Mouse (Mus musculus): ENCODE results near the gene Xrcc5. TPM values are rescaled to one million over a fixed set of nuclear protein-coding genes. Genes with fewer than 3 reads are reported as not detected.

The Xrcc5 gene
- polyA plus RNA-seq, 1 experiment, result 25.0 TPM

- no peaks in the 10 kb centered on the region for H3K79me2 ChIP-seq (ENCODE audit: control insufficient read depth, insufficient read depth)
- H3K27me3 ChIP-seq (ENCODE audit: control insufficient read depth, insufficient read depth, insufficient read length), result no peaks in the 10 kb centered on the region
- no peak overlapping the region for H3K4me3 ChIP-seq (ENCODE audit: insufficient read depth, poor library complexity, severe bottlenecking)
- no peak overlapping the region for H3ac ChIP-seq (ENCODE audit: control insufficient read depth, insufficient read length, low read depth)
- no peak for TF ChIP-seq CEBPB (IDR thresholded peaks at IDR 0.05; ENCODE audit: low read depth)
- TF ChIP-seq MAX (IDR thresholded peaks at IDR 0.05), result no peak
- no peak for TF ChIP-seq USF1 (IDR thresholded peaks at IDR 0.05; ENCODE audit: low read depth)
- TF ChIP-seq MYOG (IDR thresholded peaks at IDR 0.05; ENCODE audit: control insufficient read depth, extremely low read depth, insufficient read length), result no peak
- no peak for TF ChIP-seq FOSL1 (IDR thresholded peaks at IDR 0.05; ENCODE audit: insufficient read depth, low read length, poor library complexity, severe bottlenecking)
- TF ChIP-seq CTCF (IDR thresholded peaks at IDR 0.05; ENCODE audit: control insufficient read depth, insufficient read depth, insufficient read length), result no peak
- no peak for TF ChIP-seq MYOD1 (IDR thresholded peaks at IDR 0.05; ENCODE audit: control insufficient read depth, insufficient read length, low read depth)
- H3K36me3 ChIP-seq (ENCODE audit: control insufficient read depth, insufficient read depth), result peaks cover 37% of the 10 kb centered on the region
- no peaks in the 10 kb centered on the region for H3K79me3 ChIP-seq (ENCODE audit: low read depth)
Measured at GRCm38 (mm10) chr1:72334807-72335206, 27.6 kb downstream of the Xrcc5 start.

- H3K36me3 ChIP-seq (ENCODE audit: control insufficient read depth, insufficient read depth), result peaks cover 31% of the 10 kb centered on the region
- TF ChIP-seq CEBPB (IDR thresholded peaks at IDR 0.05; ENCODE audit: low read depth) (no peak), CTCF (IDR thresholded peaks at IDR 0.05; ENCODE audit: control insufficient read depth, insufficient read depth, insufficient read length) (no peak), MAX (IDR thresholded peaks at IDR 0.05) (no peak), MYOD1 (IDR thresholded peaks at IDR 0.05; ENCODE audit: control insufficient read depth, insufficient read length, low read depth) (no peak), MYOG (IDR thresholded peaks at IDR 0.05; ENCODE audit: control insufficient read depth, extremely low read depth, insufficient read length) (no peak), FOSL1 (IDR thresholded peaks at IDR 0.05; ENCODE audit: insufficient read depth, low read length, poor library complexity, severe bottlenecking) (no peak), USF1 (IDR thresholded peaks at IDR 0.05; ENCODE audit: low read depth) (no peak)
Measured at GRCm38 (mm10) chr1:72336780-72337179, 29.6 kb downstream of the Xrcc5 start.

GRCm38 (mm10) chr1:72338341-72338740, 31.1 kb downstream of the Xrcc5 start:
- Histone ChIP-seq H3K79me3 (ENCODE audit: low read depth) (no peaks in the 10 kb centered on the region), H3K4me3 (ENCODE audit: insufficient read depth, poor library complexity, severe bottlenecking) (no peak overlapping the region), H3K36me3 (ENCODE audit: control insufficient read depth, insufficient read depth) (peaks cover 33% of the 10 kb centered on the region), H3K27me3 (ENCODE audit: control insufficient read depth, insufficient read depth, insufficient read length) (no peaks in the 10 kb centered on the region), H3K79me2 (ENCODE audit: control insufficient read depth, insufficient read depth) (no peaks in the 10 kb centered on the region), H3ac (ENCODE audit: control insufficient read depth, insufficient read length, low read depth) (no peak overlapping the region)
- TF ChIP-seq MYOD1 (IDR thresholded peaks at IDR 0.05; ENCODE audit: control insufficient read depth, insufficient read length, low read depth), result no peak

More at GRCm38 (mm10) chr1:72336780-72337179, 29.6 kb downstream of the Xrcc5 start:
- H3K4me3 ChIP-seq (ENCODE audit: insufficient read depth, poor library complexity, severe bottlenecking), result no peak overlapping the region
- H3K79me3 ChIP-seq (ENCODE audit: low read depth), result no peaks in the 10 kb centered on the region
- no peaks in the 10 kb centered on the region for H3K27me3 ChIP-seq (ENCODE audit: control insufficient read depth, insufficient read depth, insufficient read length)
- H3K79me2 ChIP-seq (ENCODE audit: control insufficient read depth, insufficient read depth), result no peaks in the 10 kb centered on the region
- H3ac ChIP-seq (ENCODE audit: control insufficient read depth, insufficient read length, low read depth), result no peak overlapping the region

GRCm38 (mm10) chr1:72347873-72348272, 40.7 kb downstream of the Xrcc5 start:
- no peaks in the 10 kb centered on the region for H3K27me3 ChIP-seq (ENCODE audit: control insufficient read depth, insufficient read depth, insufficient read length)
- no peak overlapping the region for H3ac ChIP-seq (ENCODE audit: control insufficient read depth, insufficient read length, low read depth)
- H3K79me3 ChIP-seq (ENCODE audit: low read depth), result no peaks in the 10 kb centered on the region
- no peaks in the 10 kb centered on the region for H3K79me2 ChIP-seq (ENCODE audit: control insufficient read depth, insufficient read depth)
- no peak overlapping the region for H3K4me3 ChIP-seq (ENCODE audit: insufficient read depth, poor library complexity, severe bottlenecking)
- peaks cover 27% of the 10 kb centered on the region for H3K36me3 ChIP-seq (ENCODE audit: control insufficient read depth, insufficient read depth)
- TF ChIP-seq CEBPB (IDR thresholded peaks at IDR 0.05; ENCODE audit: low read depth) (no peak), MYOD1 (IDR thresholded peaks at IDR 0.05; ENCODE audit: control insufficient read depth, insufficient read length, low read depth) (no peak), FOSL1 (IDR thresholded peaks at IDR 0.05; ENCODE audit: insufficient read depth, low read length, poor library complexity, severe bottlenecking) (no peak), CTCF (IDR thresholded peaks at IDR 0.05; ENCODE audit: control insufficient read depth, insufficient read depth, insufficient read length) (no peak), MAX (IDR thresholded peaks at IDR 0.05) (no peak), USF1 (IDR thresholded peaks at IDR 0.05; ENCODE audit: low read depth) (no peak), MYOG (IDR thresholded peaks at IDR 0.05; ENCODE audit: control insufficient read depth, extremely low read depth, insufficient read length) (no peak)

- no peaks in the 10 kb centered on the region for H3K27me3 ChIP-seq (ENCODE audit: control insufficient read depth, insufficient read depth, insufficient read length)
- H3K36me3 ChIP-seq (ENCODE audit: control insufficient read depth, insufficient read depth), result peaks cover 17% of the 10 kb centered on the region
- no peak for TF ChIP-seq MAX (IDR thresholded peaks at IDR 0.05)
- no peak for TF ChIP-seq CEBPB (IDR thresholded peaks at IDR 0.05; ENCODE audit: low read depth)
- TF ChIP-seq USF1 (IDR thresholded peaks at IDR 0.05; ENCODE audit: low read depth), result no peak
- no peak for TF ChIP-seq CTCF (IDR thresholded peaks at IDR 0.05; ENCODE audit: control insufficient read depth, insufficient read depth, insufficient read length)
- TF ChIP-seq MYOG (IDR thresholded peaks at IDR 0.05; ENCODE audit: control insufficient read depth, extremely low read depth, insufficient read length), result no peak
- no peak for TF ChIP-seq MYOD1 (IDR thresholded peaks at IDR 0.05; ENCODE audit: control insufficient read depth, insufficient read length, low read depth)
- no peak for TF ChIP-seq FOSL1 (IDR thresholded peaks at IDR 0.05; ENCODE audit: insufficient read depth, low read length, poor library complexity, severe bottlenecking)
- no peaks in the 10 kb centered on the region for H3K79me2 ChIP-seq (ENCODE audit: control insufficient read depth, insufficient read depth)
- H3K4me3 ChIP-seq (ENCODE audit: insufficient read depth, poor library complexity, severe bottlenecking), result no peak overlapping the region
- no peak overlapping the region for H3ac ChIP-seq (ENCODE audit: control insufficient read depth, insufficient read length, low read depth)
- no peaks in the 10 kb centered on the region for H3K79me3 ChIP-seq (ENCODE audit: low read depth)
Measured at GRCm38 (mm10) chr1:72354856-72355255, 47.6 kb downstream of the Xrcc5 start.

- H3K79me3 ChIP-seq (ENCODE audit: low read depth), result no peaks in the 10 kb centered on the region
- TF ChIP-seq FOSL1 (IDR thresholded peaks at IDR 0.05; ENCODE audit: insufficient read depth, low read length, poor library complexity, severe bottlenecking), result no peak
- TF ChIP-seq CEBPB (IDR thresholded peaks at IDR 0.05; ENCODE audit: low read depth), result no peak
- no peak for TF ChIP-seq MYOG (IDR thresholded peaks at IDR 0.05; ENCODE audit: control insufficient read depth, extremely low read depth, insufficient read length)
- TF ChIP-seq MAX (IDR thresholded peaks at IDR 0.05), result no peak
- no peak for TF ChIP-seq CTCF (IDR thresholded peaks at IDR 0.05; ENCODE audit: control insufficient read depth, insufficient read depth, insufficient read length)
- TF ChIP-seq USF1 (IDR thresholded peaks at IDR 0.05; ENCODE audit: low read depth), result no peak
- no peak for TF ChIP-seq MYOD1 (IDR thresholded peaks at IDR 0.05; ENCODE audit: control insufficient read depth, insufficient read length, low read depth)
- no peak overlapping the region for H3ac ChIP-seq (ENCODE audit: control insufficient read depth, insufficient read length, low read depth)
- H3K36me3 ChIP-seq (ENCODE audit: control insufficient read depth, insufficient read depth), result peaks cover 25% of the 10 kb centered on the region
- no peak overlapping the region for H3K4me3 ChIP-seq (ENCODE audit: insufficient read depth, poor library complexity, severe bottlenecking)
- H3K27me3 ChIP-seq (ENCODE audit: control insufficient read depth, insufficient read depth, insufficient read length), result no peaks in the 10 kb centered on the region
- H3K79me2 ChIP-seq (ENCODE audit: control insufficient read depth, insufficient read depth), result no peaks in the 10 kb centered on the region
Measured at GRCm38 (mm10) chr1:72358216-72358615, 51.0 kb downstream of the Xrcc5 start.

All from C2C12 (cell line).